Comparison of ENCODE assay signal across 7 mouse cellular contexts in genomic region chr4:123233492-123234084, GRCm38 (mm10). TPM values are rescaled to one million over a fixed set of nuclear protein-coding genes. Genes with fewer than 3 reads are reported as not detected.
A peak's percentile ranks its signal among the peaks of the same experiment; 100 is the strongest.
DNase-seq lines count a peak whose midpoint lies in the region; ATAC-seq lines count a peak whose summit lies in the region.

Gene Heyl, plus strand, starts transcription at chr4:123233556.

- DNase-seq in adrenal gland, postnatal 14 days = peak; percentile 78
- DNase-seq in forebrain, embryonic 10.5 days (ENCODE audit: extremely low spot score, low spot score) = peak; percentile 38
- DNase-seq in heart, postnatal 10 days = peak; percentile 81 to 82
- peak; percentile 84 for DNase-seq in kidney, postnatal 14 days
- peak; percentile 61 to 81 for DNase-seq in lung, postnatal 4 days
- DNase-seq in left cerebral cortex, postnatal 25 days (ENCODE audit: low spot score in 2 of 2) = no peak

- H3K4me3 ChIP-seq in forebrain, embryonic 10.5 days = peak within 1 kb of the TSS; percentile 62
- peak within 1 kb of the TSS; percentile 50 for H3K4me3 ChIP-seq in stomach, embryonic 16.5 days (replicated peaks; ENCODE audit: low read length)

- intact Hi-C loops in heart, postnatal 10 days (cut with DNase I) = no loop called here
- intact Hi-C loops in left cerebral cortex, postnatal 25 days (cut with DNase I) = no loop called here

- peak within 1 kb of the TSS; percentile 72 for H3K27ac ChIP-seq in forebrain, embryonic 10.5 days
- peak within 1 kb of the TSS; percentile 13; the same call in 1 of the 2 replicates for H3K27ac ChIP-seq in stomach, embryonic 16.5 days (ENCODE audit: low read length)

- 2% methylated on average over 52 of the region's 52 CpGs for WGBS in forebrain, embryonic 10.5 days
- 1% methylated on average over 52 of the region's 52 CpGs for WGBS in stomach, embryonic 16.5 days

- peak; percentile 56 for ATAC-seq in stomach, embryonic 16.5 days (ENCODE audit: insufficient read depth, low FRiP score)

- H3K9me3 ChIP-seq in forebrain, embryonic 10.5 days = no peaks in the 10 kb centered on the region
- H3K9me3 ChIP-seq in stomach, embryonic 16.5 days (replicated peaks; ENCODE audit: control insufficient read depth, low read length) = no peaks in the 10 kb centered on the region

- peaks cover 94% of the 10 kb centered on the region for H3K27me3 ChIP-seq in forebrain, embryonic 10.5 days (ENCODE audit: poor library complexity, severe bottlenecking)
- H3K27me3 ChIP-seq in stomach, embryonic 16.5 days (ENCODE audit: control insufficient read depth, insufficient read depth, low read length) = no peaks in the 10 kb centered on the region

- H3K4me2 ChIP-seq in stomach, embryonic 16.5 days (ENCODE audit: low read depth, low read length) = peak within 1 kb of the TSS; percentile 91

- H3K4me1 ChIP-seq in forebrain, embryonic 10.5 days = peaks cover 40% of the 10 kb centered on the region
- H3K4me1 ChIP-seq in stomach, embryonic 16.5 days (ENCODE audit: control insufficient read depth, insufficient read depth, low read length) = peaks cover 11% of the 10 kb centered on the region

- no peaks in the 10 kb centered on the region for H3K36me3 ChIP-seq in forebrain, embryonic 10.5 days (replicated peaks)
- H3K36me3 ChIP-seq in stomach, embryonic 16.5 days (ENCODE audit: control insufficient read depth, insufficient read depth, low read length) = no peaks in the 10 kb centered on the region

- H3K9ac ChIP-seq in stomach, embryonic 16.5 days (ENCODE audit: low read length) = peak within 1 kb of the TSS; percentile 71

RNA-seq across cellular contexts. Expression of gene Heyl, which starts in this region (rescaled TPM):
- total RNA-seq in adrenal gland, postnatal 14 days (2021) = 14.1 and 17.8 TPM in 2 replicates
- polyA plus RNA-seq in forebrain, embryonic 10.5 days (2016; fragmentation: Nextera tagmentation; extraction: Ambion mirVana) = 6.6 and 6.7 TPM in 2 replicates
- total RNA-seq in heart, postnatal 10 days (2021) = 10 to 100 TPM; 31.6 to 34.3 TPM
- polyA plus RNA-seq in stomach, embryonic 16.5 days (2015; fragmentation: Nextera tagmentation; extraction: Ambion mirVana) = 18.5 and 21.3 TPM in 2 replicates
- total RNA-seq in left cerebral cortex, postnatal 25 days (2021) = 1 to 10 TPM; 4.2 to 5.8 TPM

Comparison
In these comparisons a context has a peak if more than half of its experiments do, and no peak if none do; other contexts are left out.
1. DNase-seq: peak in adrenal gland, postnatal 14 days (single experiment), forebrain, embryonic 10.5 days (single experiment), heart, postnatal 10 days (2 of 2), kidney, postnatal 14 days (single experiment) and lung, postnatal 4 days (2 of 2); none in left cerebral cortex, postnatal 25 days (0 of 2).